Mouse (Mus musculus) heart, adult 2 months (tissue): Measurements from ENCODE around the gene Rnf145. TPM values are rescaled to one million over a fixed set of nuclear protein-coding genes. Genes with fewer than 3 reads are reported as not detected.
A peak's percentile ranks its signal among the peaks of the same experiment; 100 is the strongest.

Source experiments
- DNase-seq, 2 experiments: peaks; one replicate each; pipeline ENCODE4 v3.0.0; 2021
- H3K27ac ChIP-seq: fragments of 200-600 bp; 2 replicates; pipeline ENCODE4 v1.8.1; 2022
- H3K27me3 ChIP-seq: fragments of 200-500 bp; 2 replicates; pipeline ENCODE4 v1.6.1; 2012; ENCODE audit warnings: mild to moderate bottlenecking, low read length, inconsistent platforms, mixed read lengths; ENCODE audit not compliant: control insufficient read depth, insufficient read depth
- H3K36me3 ChIP-seq: fragments of 200-500 bp; 2 replicates; pipeline ENCODE4 v1.6.1; 2012; ENCODE audit warnings: low read length, inconsistent platforms; ENCODE audit not compliant: control insufficient read depth, insufficient read depth
- H3K4me1 ChIP-seq: fragments of 200-500 bp; 2 replicates; pipeline ENCODE4 v1.6.1; 2011; ENCODE audit warnings: low read length; ENCODE audit not compliant: control insufficient read depth, insufficient read depth
- H3K4me3 ChIP-seq: fragments of 200-600 bp; 2 replicates; pipeline ENCODE4 v1.8.1; 2022
- H3K79me2 ChIP-seq: fragments of 200-500 bp; replicated peaks from 2 replicates; pipeline ENCODE4 v1.6.1; 2012; ENCODE audit warnings: mild to moderate bottlenecking, inconsistent platforms, low read length, moderate library complexity, mixed read lengths; ENCODE audit not compliant: control insufficient read depth, insufficient read depth
- H3K9ac ChIP-seq: fragments of 200-500 bp; 2 replicates; pipeline ENCODE4 v1.6.1; 2012; ENCODE audit warnings: low read depth, mild to moderate bottlenecking, control low read depth, inconsistent platforms, low read length, mixed read lengths
- CTCF ChIP-seq: fragments of 200-600 bp; IDR thresholded peaks from 2 replicates; pipeline ENCODE4 v1.8.1; 2022; ENCODE audit warnings: antibody characterized with exemption, mild to moderate bottlenecking, moderate library complexity
- EP300 ChIP-seq: fragments of 200-500 bp; IDR thresholded peaks from 2 replicates; pipeline ENCODE4 v1.6.1; 2011; ENCODE audit warnings: low read depth, low read length, control low read depth; ENCODE audit not compliant: insufficient read depth
- POLR2A ChIP-seq: fragments of 200-500 bp; IDR thresholded peaks from 2 replicates; pipeline ENCODE4 v1.6.1; 2011; ENCODE audit warnings: mild to moderate bottlenecking, low read depth, low read length, control low read depth; ENCODE audit not compliant: insufficient read depth
- WGBS: fragments of 180-500 bp; shearing (Covaris S2); methylation state at CpG from one replicate; pipeline ENCODE4 v1.1.7; 2018; 5-methylcytosine and 5-hydroxymethylcytosine counted together
- intact Hi-C: fragments of 180-260 bp; cut with DNase I; formaldehyde crosslinking; loops from one replicate; pipeline ENCODE4 v1.15.1; 2025
- microRNA-seq, 2 experiments: library from miRNA; unstranded; fragments of <30 nt; microRNA quantifications; one replicate each; pipeline ENCODE4 v1.2.0; 2021
- polyA plus RNA-seq: library from polyadenylated mRNA; depleted of rRNA; stranded (reverse); fragments of >200 nt; gene quantifications from 2 replicates; pipeline ENCODE4 v1.2.3, GENCODE M21; 2012; rRNA removed
- total RNA-seq, 2 experiments: library from RNA; stranded (reverse); gene quantifications; 2 replicates each; pipeline ENCODE4 v1.2.3; 2021

The Rnf145 gene
- total and polyA plus RNA-seq, 3 experiments = 11.6 to 14.0 (median 13.3) TPM

GRCm38 (mm10) chr11:44612156-44612555 lies 93.4 kb downstream of the Rnf145 start:
- Histone ChIP-seq H3K79me2 (no peaks in the 10 kb centered on the region), H3K4me3 (no peak overlapping the region; the same call in 1 of the 2 replicates), H3K27ac (no peak overlapping the region; the same call in 1 of the 2 replicates), H3K27me3 (no peaks in the 10 kb centered on the region), H3K4me1 (peaks cover 6% of the 10 kb centered on the region), H3K9ac (peak overlapping the region; percentile 7; the same call in 1 of the 2 replicates), H3K36me3 (no peaks in the 10 kb centered on the region)
- DNase-seq = no peak
- 20% methylated on average over 10 of the region's 10 CpGs for WGBS
- TF ChIP-seq CTCF (no peak), EP300 (no peak), POLR2A (no peak)
- intact Hi-C loops = loop anchor here (2.0 to 10.0 kb wide), 5 partner anchors 129 to 1270 kb away; no protein-coding TSS in a partner anchor

DNA sequence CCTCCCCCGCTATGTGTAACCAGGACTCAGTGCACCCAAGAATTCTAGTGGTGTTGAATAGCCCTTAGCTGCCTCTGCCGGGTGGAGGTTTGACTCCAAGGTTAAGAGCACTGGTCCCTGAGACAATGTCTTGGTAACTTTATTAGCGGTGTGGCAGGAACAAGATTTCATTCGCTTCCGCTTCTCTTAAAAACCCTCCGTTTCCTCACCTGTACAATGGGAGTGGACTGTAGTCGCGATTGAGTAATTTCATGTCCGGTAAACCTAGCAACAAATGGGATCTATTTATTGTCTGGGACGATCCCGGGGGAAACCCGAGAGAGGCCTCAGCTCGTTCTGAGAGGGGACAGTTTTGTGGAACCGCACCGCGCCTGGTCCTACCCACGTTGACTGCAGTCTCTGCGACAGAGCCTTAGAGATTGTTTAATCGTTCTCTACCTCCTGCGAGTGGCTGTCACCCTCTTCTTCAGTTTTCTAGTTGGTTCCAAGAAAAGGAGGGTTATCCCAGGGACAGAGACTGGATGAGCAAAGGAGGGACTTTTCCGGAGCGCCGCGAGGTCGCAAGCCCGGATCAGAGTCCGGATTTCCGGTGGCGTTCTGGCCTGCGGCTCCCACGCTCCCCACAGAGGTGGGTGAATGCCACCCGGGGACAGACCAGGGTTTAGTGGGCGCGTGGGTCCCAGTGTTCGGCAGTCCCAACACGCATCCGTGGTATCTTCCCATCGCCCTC lies 94.1 kb downstream of the Rnf145 start:
- Histone ChIP-seq H3K4me1 (peaks cover 6% of the 10 kb centered on the region), H3K36me3 (no peaks in the 10 kb centered on the region), H3K4me3 (peak overlapping the region; percentile 40), H3K79me2 (no peaks in the 10 kb centered on the region), H3K9ac (peak overlapping the region; percentile 49), H3K27ac (peak overlapping the region; percentile 73), H3K27me3 (no peaks in the 10 kb centered on the region)
- 7% methylated on average over 38 of the region's 38 CpGs for WGBS
- no peak for TF ChIP-seq EP300
- no peak for TF ChIP-seq CTCF
- TF ChIP-seq POLR2A = no peak
- intact Hi-C loops = loop anchor here (2.0 to 10.0 kb wide), 5 partner anchors 128 to 1269 kb away; no protein-coding TSS in a partner anchor
- peak in 1 of 2 experiments; percentile 71 for DNase-seq

GRCm38 (mm10) chr11:44613411-44614180 lies 94.8 kb downstream of the Rnf145 start:
- Histone ChIP-seq H3K36me3 (no peaks in the 10 kb centered on the region), H3K9ac (peak overlapping the region; percentile 36), H3K27ac (peak overlapping the region; percentile 73), H3K4me1 (peaks cover 6% of the 10 kb centered on the region), H3K27me3 (0 out of 2 replicates have a peak, but pooled peaks cover 1% of the 10 kb centered on the region), H3K79me2 (no peaks in the 10 kb centered on the region), H3K4me3 (peak overlapping the region; percentile 40)
- peak; percentile 38 to 72 for DNase-seq
- WGBS = 22% methylated on average over 14 of the region's 14 CpGs
- intact Hi-C loops = loop anchor here (2.0 to 10.0 kb wide), 5 partner anchors 127 to 1269 kb away; no protein-coding TSS in a partner anchor
- TF ChIP-seq CTCF (peak; percentile 67), POLR2A (no peak), EP300 (no peak)

Small RNA genes lying within 50 kb of the gene (microRNA-seq; reads per million reads assigned to microRNA genes)
- 0 reads per million in 2 experiments for gene Gm22121

Other genes with a start within 250 kb of the Rnf145 start
- not detected for gene Il12b, start 118.9 kb upstream of the Rnf145 start, total RNA-seq
- gene Il12b, start 118.9 kb upstream of the Rnf145 start, polyA plus RNA-seq = not detected in 2 replicates
- 10 to 100 TPM; 40.3 to 41.3 TPM for gene Ublcp1, start 48.5 kb upstream of the Rnf145 start, total RNA-seq
- 13.8 and 30.1 TPM in 2 replicates for gene Ublcp1, start 48.5 kb upstream of the Rnf145 start, polyA plus RNA-seq
- gene Ebf1, start 98.4 kb downstream of the Rnf145 start, total RNA-seq = 10 to 100 TPM; 11.4 to 12.2 TPM
- 13.6 and 16.8 TPM in 2 replicates for gene Ebf1, start 98.4 kb downstream of the Rnf145 start, polyA plus RNA-seq